Comparison of ENCODE assay signal across 20 mouse cellular contexts in genomic region chr7:130969507-130969906, GRCm38 (mm10). TPM values are rescaled to one million over a fixed set of nuclear protein-coding genes. Genes with fewer than 3 reads are reported as not detected.
A peak's percentile ranks its signal among the peaks of the same experiment; 100 is the strongest.
DNase-seq lines count a peak whose midpoint lies in the region; ATAC-seq and TF ChIP-seq lines count a peak whose summit lies in the region.
"Had no signal": no experiment of that assay in that cellular context is flagged by ENCODE, and none has a peak within 500 bp of the region (broad histone marks: within the 10 kb centered on the region; RNA-seq: fewer than 3 reads in every experiment).

No protein-coding gene starts in this region.

- no peaks in the 10 kb centered on the region; the same call in 1 of the 2 replicates for H3K36me3 ChIP-seq in heart, embryonic 15.5 days
- H3K36me3 ChIP-seq in lung, embryonic 16.5 days (ENCODE audit: control insufficient read depth, insufficient read depth, low read length): no peaks in the 10 kb centered on the region
- H3K36me3 ChIP-seq in intestine, embryonic 15.5 days: no peaks in the 10 kb centered on the region
- H3K36me3 ChIP-seq: forebrain, embryonic 12.5 days; hindbrain, embryonic 10.5 days had no signal

- intact Hi-C loops in heart, postnatal 14 days (cut with DNase I): no loop called here

- WGBS in heart, embryonic 15.5 days: 42% methylated on average over 3 of the region's 3 CpGs
- 37% methylated on average over 3 of the region's 3 CpGs for WGBS in lung, embryonic 16.5 days
- WGBS in intestine, embryonic 15.5 days: 32% methylated on average over 3 of the region's 3 CpGs

- H3K4me2 ChIP-seq in heart, embryonic 15.5 days: no peak overlapping the region
- no peak overlapping the region for H3K4me2 ChIP-seq in lung, embryonic 16.5 days (ENCODE audit: low read depth, low read length)
- no peak overlapping the region for H3K4me2 ChIP-seq in intestine, embryonic 15.5 days (replicated peaks)
- H3K4me2 ChIP-seq: forebrain, embryonic 12.5 days; heart, embryonic 12.5 days; hindbrain, embryonic 14.5 days had no signal

- 0 out of 2 replicates have a peak overlapping the region, but pooled peaks have one; percentile 18 for H3K27ac ChIP-seq in heart, embryonic 15.5 days
- no peak overlapping the region; the same call in 1 of the 2 replicates for H3K27ac ChIP-seq in lung, embryonic 16.5 days (ENCODE audit: low read length)
- H3K27ac ChIP-seq in embryonic fibroblast, embryonic 13.5 days (ENCODE audit: insufficient read depth, low read length): peak overlapping the region; percentile 90
- H3K27ac ChIP-seq in intestine, embryonic 15.5 days: no peak overlapping the region
- H3K27ac ChIP-seq: forebrain, embryonic 12.5 days; hindbrain, embryonic 10.5 days; hindbrain, embryonic 14.5 days had no signal

- ATAC-seq in heart, embryonic 15.5 days (replicated peaks; ENCODE audit: insufficient number of reproducible peaks, insufficient read depth, low FRiP score, low read depth): no peak
- peak; percentile 18; the same call in 1 of the 2 replicates for ATAC-seq in lung, embryonic 16.5 days (ENCODE audit: low read depth)
- ATAC-seq in intestine, embryonic 15.5 days: no peak
- ATAC-seq: forebrain, embryonic 16.5 days; intestine, embryonic 16.5 days had no signal

- peaks cover 42% of the 10 kb centered on the region for H3K4me1 ChIP-seq in heart, embryonic 15.5 days (replicated peaks)
- H3K4me1 ChIP-seq in lung, embryonic 16.5 days (replicated peaks; ENCODE audit: control insufficient read depth, insufficient read depth, low read length): peaks cover 21% of the 10 kb centered on the region
- H3K4me1 ChIP-seq in embryonic fibroblast, embryonic 13.5 days (ENCODE audit: control insufficient read depth, insufficient read depth, low read length): peaks cover 38% of the 10 kb centered on the region
- H3K4me1 ChIP-seq in intestine, embryonic 15.5 days (replicated peaks): peaks cover 14% of the 10 kb centered on the region

- H3K27me3 ChIP-seq in heart, embryonic 15.5 days: no peaks in the 10 kb centered on the region
- no peaks in the 10 kb centered on the region for H3K27me3 ChIP-seq in lung, embryonic 16.5 days (ENCODE audit: control insufficient read depth, insufficient read depth, low read depth, low read length)
- H3K27me3 ChIP-seq in intestine, embryonic 15.5 days (replicated peaks): no peaks in the 10 kb centered on the region
- H3K27me3 ChIP-seq: forebrain, embryonic 12.5 days; heart, embryonic 12.5 days had no signal

- H3K4me3 ChIP-seq in heart, embryonic 15.5 days: no peak overlapping the region
- H3K4me3 ChIP-seq in lung, embryonic 16.5 days (ENCODE audit: low read length): no peak overlapping the region
- no peak overlapping the region for H3K4me3 ChIP-seq in embryonic fibroblast, embryonic 13.5 days (ENCODE audit: insufficient read depth, low read length)
- no peak overlapping the region for H3K4me3 ChIP-seq in intestine, embryonic 15.5 days (replicated peaks)
- H3K4me3 ChIP-seq: forebrain, embryonic 12.5 days; heart, embryonic 12.5 days; hindbrain, embryonic 10.5 days had no signal

- no peaks in the 10 kb centered on the region for H3K9me3 ChIP-seq in heart, embryonic 15.5 days (replicated peaks)
- H3K9me3 ChIP-seq in lung, embryonic 16.5 days (ENCODE audit: control insufficient read depth, low read length): no peaks in the 10 kb centered on the region
- no peaks in the 10 kb centered on the region for H3K9me3 ChIP-seq in intestine, embryonic 15.5 days
- H3K9me3 ChIP-seq: forebrain, embryonic 12.5 days; heart, embryonic 12.5 days; hindbrain, embryonic 10.5 days had no signal

- DNase-seq in heart, postnatal 14 days: no peak
- DNase-seq in lung, postnatal 36 days: no peak
- DNase-seq in cerebellum, postnatal 36 days: no peak
- DNase-seq: adrenal gland, postnatal 10 days; cerebellum, adult 11 months; cerebellum, adult 8-10 months; cerebellum, postnatal 14 days; gastrocnemius, postnatal 25 days; heart, postnatal 10 days had no signal

- no peak for TF ChIP-seq CTCF in embryonic fibroblast, embryonic 13.5 days (IDR thresholded peaks at IDR 0.05; ENCODE audit: borderline replicate concordance, insufficient read depth, low read length)

- no peak for TF ChIP-seq POLR2A in embryonic fibroblast, embryonic 13.5 days (IDR thresholded peaks at IDR 0.05; ENCODE audit: low read depth, low read length)

- H3K9ac ChIP-seq in heart, embryonic 15.5 days: no peak overlapping the region
- no peak overlapping the region for H3K9ac ChIP-seq in lung, embryonic 16.5 days (ENCODE audit: low read length)
- no peak overlapping the region for H3K9ac ChIP-seq in intestine, embryonic 15.5 days
- H3K9ac ChIP-seq: forebrain, embryonic 12.5 days; heart, embryonic 12.5 days; hindbrain, embryonic 14.5 days had no signal

RNA-seq across cellular contexts. Expression of gene Htra1, which starts 33.6 kb away (rescaled TPM):
- 78.0 and 80.3 TPM in 2 replicates for polyA plus RNA-seq in heart, embryonic 15.5 days (2015; fragmentation: Nextera tagmentation; extraction: Ambion mirVana)
- 100 to 1,000 TPM; 151 to 162 TPM for total RNA-seq in heart, postnatal 14 days (2021)
- polyA plus RNA-seq in lung, embryonic 16.5 days (2015; fragmentation: Nextera tagmentation; extraction: Ambion mirVana): 71.6 and 75.7 TPM in 2 replicates
- polyA plus RNA-seq in embryonic fibroblast, embryonic 13.5 days (2011; ENCODE audit: insufficient read length, low read depth, missing spikeins): 195 and 242 TPM in 2 replicates
- 16.9 and 18.8 TPM in 2 replicates for polyA plus RNA-seq in intestine, embryonic 15.5 days (2015; fragmentation: Nextera tagmentation; extraction: Ambion mirVana)
- total RNA-seq: granulocyte monocyte progenitor cell, adult 5-6 weeks had no signal

Comparison
In these comparisons a context has a peak if more than half of its experiments do, and no peak if none do; other contexts are left out.
1. H3K27ac ChIP-seq: peak in heart, embryonic 15.5 days (single experiment) and embryonic fibroblast, embryonic 13.5 days (single experiment); none in lung, embryonic 16.5 days (single experiment) and intestine, embryonic 15.5 days (single experiment).